Mouse (Mus musculus) embryonic facial prominence, embryonic 11.5 days (tissue): ENCODE data around the gene Olfr770. TPM values are rescaled to one million over a fixed set of nuclear protein-coding genes. Genes with fewer than 3 reads are reported as not detected.
"Not testable (repeated sequence)": the region's sequence is repeated elsewhere in the genome, so short reads cannot be mapped to it uniquely, and the experiment has no call there.

Source experiments
- ATAC-seq: fragments of 200-750 bp; cut with Nextera tagmentation; replicated peaks from 2 replicates; pipeline ENCODE4 v1.8.0; 2017; ENCODE audit warnings: low read depth; ENCODE audit not compliant: insufficient number of reproducible peaks, low FRiP score, low TSS enrichment
- DNase-seq: peaks from one replicate; pipeline ENCODE4 v3.0.0-alpha.2; 2015; ENCODE audit warnings: low spot score
- H3K27ac ChIP-seq: fragments of 300-500 bp; sonication (generic); replicated peaks from 2 replicates; pipeline ENCODE4 v1.5.1; 2014; ENCODE audit warnings: mild to moderate bottlenecking, low read depth, low read length, control low read depth
- H3K27me3 ChIP-seq: fragments of 300-500 bp; sonication (generic); 2 replicates; pipeline ENCODE4 v1.6.1; 2014; ENCODE audit warnings: mild to moderate bottlenecking, low read length, moderate library complexity, mixed read lengths; ENCODE audit not compliant: control insufficient read depth, insufficient read depth
- H3K36me3 ChIP-seq: fragments of 300-500 bp; sonication (generic); replicated peaks from 2 replicates; pipeline ENCODE4 v1.6.1; 2014; ENCODE audit warnings: low read depth, mild to moderate bottlenecking, low read length, moderate library complexity, mixed read lengths; ENCODE audit not compliant: control insufficient read depth, insufficient read depth
- H3K4me1 ChIP-seq: fragments of 300-500 bp; sonication (generic); 2 replicates; pipeline ENCODE4 v1.6.1; 2014; ENCODE audit warnings: low read length, mixed read lengths; ENCODE audit not compliant: control insufficient read depth, insufficient read depth
- H3K4me2 ChIP-seq: fragments of 300-500 bp; sonication (generic); 2 replicates; pipeline ENCODE4 v1.6.1; 2014; ENCODE audit warnings: low read depth, mild to moderate bottlenecking, control low read depth, low read length, moderate library complexity
- H3K4me3 ChIP-seq: fragments of 300-500 bp; sonication (generic); 2 replicates; pipeline ENCODE4 v1.5.1; 2014; ENCODE audit warnings: low read depth, low read length, control low read depth
- H3K9ac ChIP-seq: fragments of 300-500 bp; sonication (generic); replicated peaks from 2 replicates; pipeline ENCODE4 v1.6.1; 2014; ENCODE audit warnings: mild to moderate bottlenecking, control low read depth, low read length
- H3K9me3 ChIP-seq: fragments of 300-500 bp; sonication (generic); replicated peaks from 2 replicates; pipeline ENCODE4 v1.6.1; 2016; ENCODE audit warnings: mild to moderate bottlenecking, low read length, inconsistent platforms, mixed read lengths; ENCODE audit not compliant: control insufficient read depth
- WGBS: fragments of 180-500 bp; shearing (Covaris S2); extraction: QIAGEN DNeasy Blood & Tissue Kit; methylation state at CpG from one replicate; pipeline ENCODE4 v1.1.7; 2014; 5-methylcytosine and 5-hydroxymethylcytosine counted together
- polyA plus RNA-seq: library from polyadenylated mRNA; unstranded; fragments of >200 nt; fragmentation: Nextera tagmentation; extraction: Ambion mirVana; gene quantifications from 2 replicates; pipeline ENCODE4 v1.2.1, GENCODE M21; 2014

Olfr770 gene
- polyA plus RNA-seq = not detected in 2 replicates

- Histone ChIP-seq H3K27me3 (no peaks in the 10 kb centered on the region), H3K9ac (no peak within 1 kb of the TSS), H3K36me3 (no peaks in the 10 kb centered on the region), H3K4me2 (no peak within 1 kb of the TSS), H3K4me1 (no peaks in the 10 kb centered on the region), H3K4me3 (no peak within 1 kb of the TSS), H3K27ac (no peak within 1 kb of the TSS), H3K9me3 (no peaks in the 10 kb centered on the region)
- DNase-seq = no peak
- ATAC-seq = no peak
- WGBS = 88% methylated on average over 2 of the region's 2 CpGs
These were observed at the start of gene Olfr770 for GRCm38 (mm10) chr10:129138898-129139297. Olfr770 (minus strand) TSS chr10:129138998.

- H3K27me3 ChIP-seq, H3K4me3 ChIP-seq, H3K4me1 ChIP-seq, H3K4me2 ChIP-seq, ATAC-seq, H3K9me3 ChIP-seq, DNase-seq, H3K27ac ChIP-seq, H3K9ac ChIP-seq, H3K36me3 ChIP-seq: not testable (repeated sequence)
These were observed 48.5 kb upstream of the Olfr770 start, which contains the start of gene Olfr773 for GRCm38 (mm10) chr10:129187319-129187718. Olfr773 (minus strand) TSS chr10:129187419.

- not testable (repeated sequence) for H3K9ac ChIP-seq, H3K36me3 ChIP-seq, H3K4me3 ChIP-seq, DNase-seq, H3K27me3 ChIP-seq, H3K27ac ChIP-seq, H3K9me3 ChIP-seq, H3K4me1 ChIP-seq, ATAC-seq, H3K4me2 ChIP-seq
- 90% methylated on average over 3 of the region's 4 CpGs for WGBS
These were observed 39.0 kb upstream of the Olfr770 start, which contains the start of gene Olfr772 for GRCm38 (mm10) chr10:129177821-129178220. Olfr772 (minus strand) TSS chr10:129177921.

GRCm38 (mm10) chr10:129164651-129165050 lies 25.9 kb upstream of the Olfr770 start, which contains the start of gene Olfr771:
Olfr771 (minus strand) TSS chr10:129164751.
- no peaks in the 10 kb centered on the region for H3K4me1 ChIP-seq
- H3K4me3 ChIP-seq = no peak within 1 kb of the TSS
- DNase-seq (no peak), ATAC-seq (no peak)
- no peak within 1 kb of the TSS for H3K27ac ChIP-seq
- H3K9me3 ChIP-seq = no peaks in the 10 kb centered on the region
- no peak within 1 kb of the TSS for H3K4me2 ChIP-seq
- H3K27me3 ChIP-seq = no peaks in the 10 kb centered on the region
- 88% methylated on average over 1 of the region's 1 CpGs for WGBS
- no peaks in the 10 kb centered on the region for H3K36me3 ChIP-seq
- H3K9ac ChIP-seq = no peak within 1 kb of the TSS

GRCm38 (mm10) chr10:129117761-129118160 lies 21.0 kb downstream of the Olfr770 start, which contains the start of gene Olfr769:
Olfr769 (minus strand) TSS chr10:129117861.
- WGBS = 88% methylated on average over 2 of the region's 2 CpGs
- H3K4me3 ChIP-seq = no peak within 1 kb of the TSS
- no peak within 1 kb of the TSS for H3K27ac ChIP-seq
- no peaks in the 10 kb centered on the region for H3K36me3 ChIP-seq
- DNase-seq (no peak), ATAC-seq (no peak)
- no peaks in the 10 kb centered on the region for H3K4me1 ChIP-seq
- H3K4me2 ChIP-seq = no peak within 1 kb of the TSS
- H3K27me3 ChIP-seq = no peaks in the 10 kb centered on the region
- H3K9me3 ChIP-seq = no peaks in the 10 kb centered on the region
- H3K9ac ChIP-seq = no peak within 1 kb of the TSS

GRCm38 (mm10) chr10:129115146-129115545 lies 23.7 kb downstream of the Olfr770 start:
- Histone ChIP-seq H3K27me3 (no peaks in the 10 kb centered on the region), H3K9me3 (no peaks in the 10 kb centered on the region), H3K4me2 (no peak overlapping the region), H3K4me1 (no peaks in the 10 kb centered on the region), H3K36me3 (no peaks in the 10 kb centered on the region), H3K4me3 (no peak overlapping the region), H3K9ac (no peak overlapping the region), H3K27ac (no peak overlapping the region)
- DNase-seq (no peak), ATAC-seq (no peak)
- WGBS = 92% methylated on average over 3 of the region's 3 CpGs

- H3K27me3 ChIP-seq = no peaks in the 10 kb centered on the region
- no peaks in the 10 kb centered on the region for H3K36me3 ChIP-seq
- H3K9me3 ChIP-seq = no peaks in the 10 kb centered on the region
- ATAC-seq (no peak), DNase-seq (no peak)
- no peak overlapping the region for H3K4me2 ChIP-seq
- H3K27ac ChIP-seq = no peak overlapping the region
- no peak overlapping the region for H3K9ac ChIP-seq
- H3K4me1 ChIP-seq = no peaks in the 10 kb centered on the region
- H3K4me3 ChIP-seq = no peak overlapping the region
- WGBS = 22% methylated on average over 3 of the region's 3 CpGs
These were observed 37.6 kb downstream of the Olfr770 start for GRCm38 (mm10) chr10:129101231-129101630.

- no peak for DNase-seq
- WGBS = 82% methylated on average over 1 of the region's 1 CpGs
- Histone ChIP-seq H3K36me3 (no peaks in the 10 kb centered on the region), H3K4me1 (no peaks in the 10 kb centered on the region), H3K4me2 (no peak within 1 kb of the TSS), H3K27me3 (no peaks in the 10 kb centered on the region), H3K9ac (no peak within 1 kb of the TSS), H3K4me3 (no peak within 1 kb of the TSS), H3K9me3 (no peaks in the 10 kb centered on the region), H3K27ac (no peak within 1 kb of the TSS)
- no peak for ATAC-seq
These were observed 39.5 kb downstream of the Olfr770 start, which contains the start of gene Olfr768 for GRCm38 (mm10) chr10:129099275-129099674. Olfr768 (minus strand) TSS chr10:129099375.
